Mouse (Mus musculus): ENCODE results near the gene Slc22a8. TPM values are rescaled to one million over a fixed set of nuclear protein-coding genes. Genes with fewer than 3 reads are reported as not detected.

Slc22a8 gene
- 0.10 TPM for polyA plus RNA-seq (2017; shearing (Covaris generic))

GRCm38 (mm10) chr19:8590954-8591353 is at the start of gene Slc22a8:
Slc22a8 (plus strand) TSS chr19:8591254.

GRCm38 (mm10) chr19:8617904-8618303 is 26.9 kb downstream of the Slc22a8 start, which contains the start of gene Slc22a6:
Slc22a6 (plus strand) TSS chr19:8618039.

Other genes starting within 250 kb of the Slc22a8 start
- gene Slc22a30, start 186.1 kb upstream of the Slc22a8 start, polyA plus RNA-seq (2017; shearing (Covaris generic)), result not detected
- gene Slc22a6, start 26.8 kb downstream of the Slc22a8 start, polyA plus RNA-seq (2017; shearing (Covaris generic)), result not detected
- not detected for gene Chrm1, start 72.5 kb downstream of the Slc22a8 start, polyA plus RNA-seq (2017; shearing (Covaris generic))
- 240 TPM for gene Slc3a2, start 132.1 kb downstream of the Slc22a8 start, polyA plus RNA-seq (2017; shearing (Covaris generic))
- gene Wdr74, start 144.6 kb downstream of the Slc22a8 start, polyA plus RNA-seq (2017; shearing (Covaris generic)), result 121 TPM
- gene 1700092M07Rik, start 149.5 kb downstream of the Slc22a8 start, polyA plus RNA-seq (2017; shearing (Covaris generic)), result 0.87 TPM
- gene Stx5a, start 150.2 kb downstream of the Slc22a8 start, polyA plus RNA-seq (2017; shearing (Covaris generic)), result 294 TPM
- 453 TPM for gene Nxf1, start 165.8 kb downstream of the Slc22a8 start, polyA plus RNA-seq (2017; shearing (Covaris generic))
- gene Tmem223, start 179.7 kb downstream of the Slc22a8 start, polyA plus RNA-seq (2017; shearing (Covaris generic)), result 38.8 TPM
- 150 TPM for gene Tmem179b, start 183.2 kb downstream of the Slc22a8 start, polyA plus RNA-seq (2017; shearing (Covaris generic))
- gene Taf6l, start 195.2 kb downstream of the Slc22a8 start, polyA plus RNA-seq (2017; shearing (Covaris generic)), result 9.4 TPM
- 86.1 TPM for gene Polr2g, start 207.3 kb downstream of the Slc22a8 start, polyA plus RNA-seq (2017; shearing (Covaris generic))
- 0.57 TPM for gene Zbtb3, start 211.3 kb downstream of the Slc22a8 start, polyA plus RNA-seq (2017; shearing (Covaris generic))
- gene Ttc9c, start 228.1 kb downstream of the Slc22a8 start, polyA plus RNA-seq (2017; shearing (Covaris generic)), result 25.8 TPM
- 13.8 TPM for gene Hnrnpul2, start 228.8 kb downstream of the Slc22a8 start, polyA plus RNA-seq (2017; shearing (Covaris generic))
- gene AC129217.1, start 238.5 kb downstream of the Slc22a8 start, polyA plus RNA-seq (2017; shearing (Covaris generic)), result not detected
- gene Bscl2, start 246.2 kb downstream of the Slc22a8 start, polyA plus RNA-seq (2017; shearing (Covaris generic)), result 59.1 TPM
- not detected for gene Gng3, start 247.9 kb downstream of the Slc22a8 start, polyA plus RNA-seq (2017; shearing (Covaris generic))

All from naive thymus-derived CD4-positive, alpha-beta T cell, adult 5 months (primary cell).